Mouse (Mus musculus) olfactory bulb, adult 2 months (tissue): ENCODE results near the gene Zc3h18.

Experiments
- CTCF ChIP-seq: fragments of 200-500 bp; IDR thresholded peaks from 2 replicates; pipeline ENCODE4 v1.5.1; 2012; ENCODE audit warnings: low read depth, mild to moderate bottlenecking, low read length, moderate library complexity; ENCODE audit not compliant: insufficient read depth
- POLR2A ChIP-seq: fragments of 200-500 bp; IDR thresholded peaks from 2 replicates; pipeline ENCODE4 v1.6.1; 2012; ENCODE audit warnings: mild to moderate bottlenecking, low read depth, low read length, moderate library complexity; ENCODE audit not compliant: insufficient read depth

DNA sequence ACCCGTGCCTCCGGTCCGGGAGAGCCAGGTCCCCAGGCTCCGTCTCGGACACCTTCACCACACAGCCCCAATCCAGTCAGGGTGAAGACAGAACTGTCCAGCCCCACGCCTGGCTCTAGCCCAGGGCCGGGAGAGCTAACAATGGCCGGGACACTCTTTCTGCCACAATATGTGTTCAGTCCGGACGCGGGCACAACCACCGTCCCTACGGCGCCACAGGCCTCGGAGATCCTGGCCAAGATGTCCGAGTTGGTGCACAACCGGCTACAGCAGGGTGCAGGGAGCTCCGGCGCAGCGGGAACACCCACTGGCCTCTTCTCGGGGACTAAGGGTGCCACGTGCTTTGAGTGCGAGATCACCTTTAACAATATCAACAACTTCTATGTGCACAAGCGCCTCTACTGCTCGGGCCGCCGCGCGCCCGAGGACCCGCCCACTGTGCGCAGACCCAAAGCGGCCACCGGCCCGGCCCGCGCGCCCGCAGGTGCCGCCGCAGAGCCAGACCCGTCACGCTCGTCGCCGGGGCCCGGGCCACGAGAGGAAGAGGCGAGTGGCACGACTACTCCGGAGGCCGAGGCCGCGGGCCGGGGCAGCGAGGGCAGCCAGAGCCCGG, 40.7 kb upstream of the Zc3h18 start:
- TF ChIP-seq POLR2A (no peak), CTCF (no peak)
